Mouse (Mus musculus) C2C12 (cell line): ENCODE measurements around the gene Git2.

Experiments
- CTCF ChIP-seq: IDR thresholded peaks from one replicate; pipeline ENCODE4 v1.5.1; 2011; ENCODE audit not compliant: control insufficient read depth, insufficient read depth, insufficient read length
- MAX ChIP-seq: IDR thresholded peaks from one replicate; pipeline ENCODE4 v1.6.1; 2011; ENCODE audit warnings: mild to moderate bottlenecking, control low read depth

GRCm38 (mm10) chr5:114766686-114767085 lies 8.6 kb downstream of the Git2 start:
- TF ChIP-seq MAX (no peak), CTCF (no peak)
